Mouse (Mus musculus) limb, embryonic 12.5 days (tissue): Measurements from ENCODE around the gene N4bp2. TPM values are rescaled to one million over a fixed set of nuclear protein-coding genes. Genes with fewer than 3 reads are reported as not detected.

Experiments used
- ATAC-seq: fragments of 200-750 bp; cut with Nextera tagmentation; 2 replicates; pipeline ENCODE4 v1.8.0; 2017; ENCODE audit warnings: low read depth, moderate TSS enrichment; ENCODE audit not compliant: insufficient number of reproducible peaks, insufficient read depth, low FRiP score, low TSS enrichment
- H3K27ac ChIP-seq: fragments of 300-500 bp; sonication (generic); 2 replicates; pipeline ENCODE4 v1.5.1; 2016; ENCODE audit warnings: mild to moderate bottlenecking, moderate library complexity
- H3K27me3 ChIP-seq: fragments of 300-500 bp; sonication (generic); 2 replicates; pipeline ENCODE4 v1.6.1; 2016; ENCODE audit warnings: mild to moderate bottlenecking, moderate library complexity
- H3K36me3 ChIP-seq: fragments of 300-500 bp; sonication (generic); 2 replicates; pipeline ENCODE4 v1.6.1; 2016; ENCODE audit warnings: mild to moderate bottlenecking, moderate library complexity
- H3K4me1 ChIP-seq: fragments of 300-500 bp; sonication (generic); replicated peaks from 2 replicates; pipeline ENCODE4 v1.6.1; 2016
- H3K4me2 ChIP-seq: fragments of 300-500 bp; sonication (generic); 2 replicates; pipeline ENCODE4 v1.6.1; 2016; ENCODE audit warnings: mild to moderate bottlenecking, moderate library complexity
- H3K4me3 ChIP-seq: fragments of 300-500 bp; sonication (generic); replicated peaks from 2 replicates; pipeline ENCODE4 v1.5.1; 2016; ENCODE audit warnings: mild to moderate bottlenecking
- H3K9ac ChIP-seq: fragments of 300-500 bp; sonication (generic); replicated peaks from 2 replicates; pipeline ENCODE4 v1.6.1; 2016; ENCODE audit warnings: mild to moderate bottlenecking, moderate library complexity
- H3K9me3 ChIP-seq: fragments of 300-500 bp; sonication (generic); 2 replicates; pipeline ENCODE4 v1.6.1; 2016; ENCODE audit warnings: mild to moderate bottlenecking, moderate library complexity
- WGBS: fragments of 180-500 bp; shearing (Covaris S2); methylation state at CpG from one replicate; pipeline ENCODE4 v1.1.7; 2016; 5-methylcytosine and 5-hydroxymethylcytosine counted together
- polyA plus RNA-seq: library from polyadenylated mRNA; unstranded; fragments of >200 nt; fragmentation: Nextera tagmentation; extraction: Ambion mirVana; gene quantifications from 2 replicates; pipeline ENCODE4 v1.2.1, GENCODE M21; 2016

N4bp2 gene
- polyA plus RNA-seq, 1 experiment from 2014 or later: 46.1 TPM

- Histone ChIP-seq H3K27me3 (no peaks in the 10 kb centered on the region), H3K4me1 (peaks cover 7% of the 10 kb centered on the region; the same call in 1 of the 2 replicates), H3K9ac (no peak overlapping the region), H3K4me2 (no peak overlapping the region), H3K36me3 (no peaks in the 10 kb centered on the region), H3K9me3 (no peaks in the 10 kb centered on the region), H3K27ac (no peak overlapping the region), H3K4me3 (no peak overlapping the region)
- no peak for ATAC-seq
- 88% methylated on average over 15 of the region's 17 CpGs for WGBS
Measured at GRCm38 (mm10) chr5:65856591-65857411, 93.5 kb downstream of the N4bp2 start.

DNA sequence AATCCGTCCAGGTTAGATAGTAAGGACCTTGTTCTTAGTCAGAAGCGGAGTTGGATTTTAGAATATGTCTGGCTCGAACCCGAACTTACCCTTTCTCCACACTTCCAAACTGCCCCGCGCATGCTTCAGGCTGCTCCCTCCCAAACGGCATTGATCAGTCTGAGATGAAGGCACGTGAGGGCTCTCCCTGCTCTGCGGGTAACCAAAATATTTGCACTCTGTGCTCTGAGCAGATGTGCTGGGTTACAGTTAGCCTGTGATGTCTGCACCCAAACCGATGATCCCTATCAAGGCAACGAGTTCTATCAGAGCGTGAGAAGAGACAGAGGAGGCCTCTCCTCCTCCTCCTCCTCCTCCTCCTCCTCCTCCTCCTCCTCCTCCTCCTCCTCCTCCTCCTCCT lies 94.6 kb downstream of the N4bp2 start:
- 83% methylated on average over 12 of the region's 12 CpGs for WGBS
- Histone ChIP-seq H3K9me3 (no peaks in the 10 kb centered on the region), H3K27ac (no peak overlapping the region), H3K4me1 (peaks cover 7% of the 10 kb centered on the region; the same call in 1 of the 2 replicates), H3K9ac (no peak overlapping the region), H3K27me3 (no peaks in the 10 kb centered on the region), H3K4me2 (no peak overlapping the region), H3K36me3 (no peaks in the 10 kb centered on the region), H3K4me3 (no peak overlapping the region)
- ATAC-seq: no peak

DNA sequence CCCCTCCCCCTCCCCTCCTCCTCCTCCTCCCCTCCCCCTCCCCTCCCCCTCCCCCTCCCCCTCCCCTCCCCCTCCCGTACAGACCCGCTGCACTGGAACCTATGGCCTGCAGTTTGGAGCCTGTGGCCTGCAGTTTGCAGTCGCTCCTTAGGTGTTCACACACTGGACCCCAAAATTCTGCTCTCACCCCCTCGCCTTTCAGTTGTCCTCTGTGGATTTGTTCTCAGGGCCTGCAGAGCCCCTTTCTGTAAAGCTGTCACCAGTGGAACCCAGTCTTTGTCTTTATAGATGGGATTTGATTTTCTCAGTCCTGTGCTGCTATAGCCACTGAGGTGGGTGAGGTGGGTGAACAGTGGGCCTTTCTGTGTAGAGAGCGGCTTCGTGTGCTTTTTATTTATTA lies 95.0 kb downstream of the N4bp2 start:
- H3K27me3 ChIP-seq: no peaks in the 10 kb centered on the region
- no peaks in the 10 kb centered on the region for H3K9me3 ChIP-seq
- peak overlapping the region; percentile 41 for H3K27ac ChIP-seq
- H3K36me3 ChIP-seq: no peaks in the 10 kb centered on the region
- WGBS: 85% methylated on average over 4 of the region's 6 CpGs
- H3K9ac ChIP-seq: no peak overlapping the region
- no peak overlapping the region for H3K4me2 ChIP-seq
- ATAC-seq: 0 out of 2 replicates have a peak, but pooled peaks have one; percentile 35
- peaks cover 7% of the 10 kb centered on the region; the same call in 1 of the 2 replicates for H3K4me1 ChIP-seq
- H3K4me3 ChIP-seq: no peak overlapping the region

DNA sequence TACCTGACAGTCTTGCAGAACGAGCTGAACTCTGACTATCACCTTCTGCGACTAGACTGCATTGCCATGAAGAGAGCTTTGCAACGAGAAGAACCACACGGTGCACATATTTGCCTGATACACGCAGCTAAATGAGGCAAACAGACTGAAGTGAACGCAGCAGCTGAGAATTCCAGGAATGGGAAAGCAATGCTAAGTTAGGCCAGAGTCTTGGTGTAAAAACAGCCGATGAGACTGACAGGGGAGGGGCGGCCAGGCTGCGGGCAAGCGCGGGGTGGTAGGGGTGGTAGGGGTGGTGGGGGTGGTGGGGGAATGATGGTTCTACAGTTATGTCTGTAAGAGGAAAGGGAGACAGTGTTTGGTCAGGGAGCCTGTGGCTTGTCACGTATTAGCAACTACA lies 95.6 kb downstream of the N4bp2 start:
- no peaks in the 10 kb centered on the region for H3K9me3 ChIP-seq
- no peaks in the 10 kb centered on the region for H3K27me3 ChIP-seq
- no peak overlapping the region for H3K9ac ChIP-seq
- peak overlapping the region; percentile 41 for H3K27ac ChIP-seq
- no peak overlapping the region for H3K4me2 ChIP-seq
- no peak overlapping the region for H3K4me3 ChIP-seq
- 59% methylated on average over 12 of the region's 12 CpGs for WGBS
- H3K4me1 ChIP-seq: peaks cover 7% of the 10 kb centered on the region; the same call in 1 of the 2 replicates
- 0 out of 2 replicates have a peak, but pooled peaks have one; percentile 58 for ATAC-seq
- H3K36me3 ChIP-seq: no peaks in the 10 kb centered on the region

GRCm38 (mm10) chr5:65859396-65859795 lies 96.1 kb downstream of the N4bp2 start:
- H3K9ac ChIP-seq: no peak overlapping the region
- ATAC-seq: no peak
- H3K27ac ChIP-seq: 0 out of 2 replicates have a peak overlapping the region, but pooled peaks have one; percentile 29
- peaks cover 7% of the 10 kb centered on the region; the same call in 1 of the 2 replicates for H3K4me1 ChIP-seq
- H3K27me3 ChIP-seq: no peaks in the 10 kb centered on the region
- no peaks in the 10 kb centered on the region for H3K36me3 ChIP-seq
- H3K4me3 ChIP-seq: no peak overlapping the region
- no peak overlapping the region for H3K4me2 ChIP-seq
- WGBS: 51% methylated on average over 6 of the region's 6 CpGs
- H3K9me3 ChIP-seq: no peaks in the 10 kb centered on the region

- Histone ChIP-seq H3K4me3 (no peak overlapping the region), H3K27ac (no peak overlapping the region), H3K4me1 (peaks cover 7% of the 10 kb centered on the region; the same call in 1 of the 2 replicates), H3K36me3 (no peaks in the 10 kb centered on the region), H3K4me2 (no peak overlapping the region), H3K9me3 (no peaks in the 10 kb centered on the region), H3K27me3 (no peaks in the 10 kb centered on the region), H3K9ac (no peak overlapping the region)
- WGBS: 87% methylated on average over 12 of the region's 12 CpGs
- ATAC-seq: no peak
Measured at GRCm38 (mm10) chr5:65860281-65861000, 97.1 kb downstream of the N4bp2 start.

GRCm38 (mm10) chr5:65861154-65861944 lies 98.0 kb downstream of the N4bp2 start, which contains the start of gene Rhoh:
Rhoh (plus strand) TSS chr5:65861213.
- H3K27me3 ChIP-seq: no peaks in the 10 kb centered on the region
- no peaks in the 10 kb centered on the region for H3K36me3 ChIP-seq
- no peak within 1 kb of the TSS for H3K9ac ChIP-seq
- no peak for ATAC-seq
- WGBS: 82% methylated on average over 10 of the region's 10 CpGs
- no peak within 1 kb of the TSS for H3K4me3 ChIP-seq
- H3K9me3 ChIP-seq: no peaks in the 10 kb centered on the region
- H3K4me1 ChIP-seq: 0 out of 2 replicates have a peak, but pooled peaks cover 7% of the 10 kb centered on the region
- H3K27ac ChIP-seq: no peak within 1 kb of the TSS
- no peak within 1 kb of the TSS for H3K4me2 ChIP-seq

DNA sequence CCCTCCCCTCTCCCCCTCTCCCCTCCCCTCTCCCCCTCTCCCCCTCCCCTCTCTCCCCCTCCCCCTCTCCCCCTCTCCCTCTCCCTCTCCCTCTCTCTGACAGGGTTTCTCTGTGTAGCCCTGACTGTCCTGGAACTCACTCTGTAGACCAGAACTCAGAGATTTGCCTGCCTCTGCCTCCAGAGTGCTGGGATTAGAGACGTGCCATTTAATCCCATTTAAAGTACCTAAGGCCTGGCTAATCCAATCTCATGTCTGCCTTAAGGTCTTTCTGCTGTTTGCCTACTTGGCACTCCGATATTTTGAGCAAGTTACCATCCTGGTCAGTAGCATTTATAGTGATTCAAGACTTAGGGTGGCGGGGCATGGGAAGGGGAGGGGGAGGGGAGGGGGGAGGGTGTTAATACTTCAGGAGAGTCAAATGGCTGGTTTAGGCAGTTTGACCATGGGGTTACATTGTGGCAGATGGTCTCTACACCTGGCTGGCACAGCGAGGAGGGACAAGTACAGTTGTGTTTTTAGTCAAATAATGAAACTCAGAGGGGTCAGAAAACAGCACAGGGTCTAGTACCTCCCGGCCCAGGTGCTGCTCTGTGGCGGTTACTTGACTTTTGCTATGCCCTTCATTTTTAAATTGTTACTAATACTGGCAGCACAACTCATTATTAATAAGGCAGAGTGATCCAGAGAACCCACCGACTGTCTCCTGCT lies 99.1 kb downstream of the N4bp2 start:
- Histone ChIP-seq H3K4me3 (no peak overlapping the region), H3K4me1 (0 out of 2 replicates have a peak, but pooled peaks cover 7% of the 10 kb centered on the region), H3K9me3 (no peaks in the 10 kb centered on the region), H3K4me2 (no peak overlapping the region), H3K9ac (no peak overlapping the region), H3K27me3 (no peaks in the 10 kb centered on the region), H3K27ac (no peak overlapping the region), H3K36me3 (no peaks in the 10 kb centered on the region)
- 92% methylated on average over 7 of the region's 7 CpGs for WGBS
- no peak for ATAC-seq

DNA sequence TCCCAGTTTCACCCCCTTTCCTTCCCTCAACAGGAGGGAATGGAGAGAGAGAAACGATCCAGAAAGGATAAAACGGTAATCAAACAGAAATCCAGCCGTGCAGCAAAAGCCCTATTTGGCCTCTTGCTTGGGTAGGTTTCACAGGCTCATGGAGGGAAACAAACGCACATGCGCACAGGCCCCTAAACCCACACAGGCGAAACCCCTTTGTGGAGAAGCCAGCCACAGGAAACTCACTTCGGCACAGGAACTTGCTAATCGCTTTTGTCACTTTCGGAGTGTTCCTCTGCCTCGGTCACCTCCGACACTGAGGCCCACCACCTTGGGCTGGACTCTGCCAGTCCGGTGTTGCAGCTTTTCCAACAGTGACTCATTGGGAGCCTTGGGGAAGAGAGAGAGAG lies 100.0 kb downstream of the N4bp2 start:
- Histone ChIP-seq H3K27ac (no peak overlapping the region), H3K9me3 (no peaks in the 10 kb centered on the region), H3K27me3 (no peaks in the 10 kb centered on the region), H3K36me3 (no peaks in the 10 kb centered on the region), H3K9ac (no peak overlapping the region), H3K4me2 (no peak overlapping the region), H3K4me3 (no peak overlapping the region), H3K4me1 (0 out of 2 replicates have a peak, but pooled peaks cover 6% of the 10 kb centered on the region)
- 80% methylated on average over 12 of the region's 12 CpGs for WGBS
- no peak for ATAC-seq

DNA sequence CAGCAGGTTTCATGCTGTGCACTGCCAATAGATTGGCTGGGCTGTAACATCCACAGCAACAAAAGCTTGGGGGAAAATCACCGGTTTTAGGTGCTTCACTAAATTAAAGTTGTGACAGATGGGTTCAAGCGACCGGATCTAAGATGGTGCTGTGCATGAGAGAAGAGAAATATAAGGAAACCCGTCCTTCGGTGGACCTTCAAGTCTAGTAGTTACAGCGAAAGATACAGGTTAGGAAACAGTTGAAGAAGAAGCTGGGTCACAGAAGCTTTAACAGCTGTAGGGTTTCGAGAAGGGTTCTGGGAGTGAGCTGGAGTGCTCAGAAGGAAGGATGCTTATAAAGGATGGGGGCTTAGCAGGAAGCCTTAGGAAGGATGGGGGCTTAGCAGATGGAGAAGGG lies 101.2 kb downstream of the N4bp2 start:
- no peaks in the 10 kb centered on the region for H3K27me3 ChIP-seq
- H3K27ac ChIP-seq: no peak overlapping the region
- 90% methylated on average over 7 of the region's 7 CpGs for WGBS
- no peaks in the 10 kb centered on the region for H3K4me1 ChIP-seq
- H3K9me3 ChIP-seq: no peaks in the 10 kb centered on the region
- H3K4me2 ChIP-seq: no peak overlapping the region
- H3K36me3 ChIP-seq: no peaks in the 10 kb centered on the region
- no peak overlapping the region for H3K9ac ChIP-seq
- ATAC-seq: no peak
- H3K4me3 ChIP-seq: no peak overlapping the region
